Mouse (Mus musculus) E14TG2a.4 (cell line): ENCODE measurements around the gene Hoga1.

Source experiments
- H3K27me3 ChIP-seq: 2 replicates; pipeline ENCODE4 v1.6.1; 2014; ENCODE audit warnings: low read length, control low read depth; ENCODE audit not compliant: insufficient read depth
- H3K36me3 ChIP-seq: 2 replicates; pipeline ENCODE4 v1.6.1; 2014; ENCODE audit warnings: low read length, control low read depth; ENCODE audit not compliant: insufficient read depth
- H3K4me1 ChIP-seq: replicated peaks from 2 replicates; pipeline ENCODE4 v1.6.1; 2014; ENCODE audit warnings: low read depth, low read length, control low read depth
- H3K4me3 ChIP-seq: replicated peaks from 2 replicates; pipeline ENCODE4 v1.5.1; 2014; ENCODE audit warnings: mild to moderate bottlenecking, low read length
- H3K9me3 ChIP-seq: 2 replicates; pipeline ENCODE4 v1.6.1; 2014; ENCODE audit warnings: low read length, control low read depth
- CTCF ChIP-seq: conservative IDR thresholded peaks from 2 replicates; pipeline ENCODE4 v1.5.1; 2014; ENCODE audit warnings: low read length
- NANOG ChIP-seq: IDR thresholded peaks from 2 replicates; pipeline ENCODE4 v1.6.1; 2014; ENCODE audit warnings: borderline replicate concordance, low read length, mixed read lengths
- POU5F1 ChIP-seq: IDR thresholded peaks from 2 replicates; pipeline ENCODE4 v1.6.1; 2014; ENCODE audit warnings: low read length, borderline replicate concordance

Hoga1 gene

DNA sequence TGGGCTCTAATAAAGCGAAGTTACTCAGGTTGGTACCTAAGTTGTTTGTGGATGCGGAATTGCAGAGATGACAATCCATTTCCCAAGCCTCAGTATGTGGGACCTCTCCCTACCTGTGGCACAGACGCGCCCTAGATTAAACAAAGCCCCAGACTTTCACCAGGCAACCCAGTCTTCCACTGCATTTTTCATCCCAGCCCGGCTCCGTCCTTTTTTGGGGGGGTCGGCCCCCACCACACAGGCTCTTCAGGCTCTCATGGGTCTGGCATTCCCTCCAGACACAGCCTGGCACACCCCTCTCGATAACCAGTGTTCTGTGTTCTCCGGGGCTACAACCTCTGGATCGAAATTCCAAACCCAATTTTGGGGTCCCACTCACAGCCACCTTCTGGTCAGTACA is 40.3 kb downstream of the Hoga1 start:
- Histone ChIP-seq H3K27me3 (no peaks in the 10 kb centered on the region), H3K4me3 (peak overlapping the region; percentile 95), H3K9me3 (no peaks in the 10 kb centered on the region), H3K36me3 (no peaks in the 10 kb centered on the region), H3K4me1 (peaks cover 31% of the 10 kb centered on the region)
- TF ChIP-seq POU5F1 (no peak), NANOG (no peak), CTCF (no peak)

- Histone ChIP-seq H3K36me3 (no peaks in the 10 kb centered on the region), H3K27me3 (no peaks in the 10 kb centered on the region), H3K4me1 (peaks cover 33% of the 10 kb centered on the region), H3K9me3 (no peaks in the 10 kb centered on the region), H3K4me3 (peak within 1 kb of the TSS; percentile 95)
- TF ChIP-seq CTCF (no peak), POU5F1 (no peak), NANOG (no peak)
Measured at GRCm38 (mm10) chr19:42086166-42086565, 40.8 kb downstream of the Hoga1 start, which contains the start of gene Morn4. TSS of gene Morn4 (minus strand) at chr19:42086357.

- TF ChIP-seq CTCF (no peak), POU5F1 (no peak), NANOG (no peak)
- Histone ChIP-seq H3K4me1 (peaks cover 59% of the 10 kb centered on the region), H3K27me3 (no peaks in the 10 kb centered on the region), H3K9me3 (no peaks in the 10 kb centered on the region), H3K4me3 (peak overlapping the region; percentile 93), H3K36me3 (peaks cover 17% of the 10 kb centered on the region)
Measured at GRCm38 (mm10) chr19:42089103-42089747, 43.8 kb downstream of the Hoga1 start.

GRCm38 (mm10) chr19:42089748-42090595 is 44.6 kb downstream of the Hoga1 start, which contains the start of gene Pi4k2a:
TSS of gene Pi4k2a (plus strand) at chr19:42090470.
- Histone ChIP-seq H3K27me3 (no peaks in the 10 kb centered on the region), H3K9me3 (no peaks in the 10 kb centered on the region), H3K4me3 (peak within 1 kb of the TSS; percentile 93), H3K4me1 (peaks cover 65% of the 10 kb centered on the region), H3K36me3 (peaks cover 24% of the 10 kb centered on the region)
- no peak for TF ChIP-seq POU5F1
- TF ChIP-seq NANOG: no peak
- TF ChIP-seq CTCF: no peak

DNA sequence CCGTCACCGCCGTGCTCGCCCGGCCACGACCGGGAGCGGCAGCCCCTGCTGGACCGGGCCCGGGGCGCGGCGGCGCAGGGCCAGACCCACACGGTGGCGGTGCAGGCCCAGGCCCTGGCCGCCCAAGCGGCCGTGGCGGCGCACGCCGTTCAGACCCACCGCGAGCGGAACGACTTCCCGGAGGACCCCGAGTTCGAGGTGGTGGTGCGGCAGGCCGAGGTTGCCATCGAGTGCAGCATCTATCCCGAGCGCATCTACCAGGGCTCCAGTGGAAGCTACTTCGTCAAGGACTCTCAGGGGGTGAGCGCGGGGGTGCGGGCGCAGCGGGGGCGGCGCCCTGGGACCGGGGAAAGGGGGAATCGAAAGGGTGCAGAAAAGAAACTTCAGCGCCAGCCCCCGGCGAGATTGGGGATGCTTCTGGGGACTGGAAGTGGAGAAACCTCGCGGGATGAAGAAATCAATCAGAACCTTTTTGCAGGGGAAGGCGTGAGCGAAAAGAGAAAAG is 45.3 kb downstream of the Hoga1 start:
- Histone ChIP-seq H3K9me3 (no peaks in the 10 kb centered on the region), H3K27me3 (no peaks in the 10 kb centered on the region), H3K4me3 (peak overlapping the region; percentile 93), H3K4me1 (peaks cover 60% of the 10 kb centered on the region), H3K36me3 (peaks cover 31% of the 10 kb centered on the region)
- TF ChIP-seq NANOG: no peak
- no peak for TF ChIP-seq CTCF
- TF ChIP-seq POU5F1: no peak

- H3K36me3 ChIP-seq: peaks cover 63% of the 10 kb centered on the region
- TF ChIP-seq POU5F1: no peak
- TF ChIP-seq NANOG: no peak
- no peak for TF ChIP-seq CTCF
- H3K4me1 ChIP-seq: peaks cover 18% of the 10 kb centered on the region; the same call in 1 of the 2 replicates
- no peak overlapping the region for H3K4me3 ChIP-seq
- H3K9me3 ChIP-seq: no peaks in the 10 kb centered on the region
- no peaks in the 10 kb centered on the region for H3K27me3 ChIP-seq
Measured at GRCm38 (mm10) chr19:42099406-42099805, 54.0 kb downstream of the Hoga1 start.

DNA sequence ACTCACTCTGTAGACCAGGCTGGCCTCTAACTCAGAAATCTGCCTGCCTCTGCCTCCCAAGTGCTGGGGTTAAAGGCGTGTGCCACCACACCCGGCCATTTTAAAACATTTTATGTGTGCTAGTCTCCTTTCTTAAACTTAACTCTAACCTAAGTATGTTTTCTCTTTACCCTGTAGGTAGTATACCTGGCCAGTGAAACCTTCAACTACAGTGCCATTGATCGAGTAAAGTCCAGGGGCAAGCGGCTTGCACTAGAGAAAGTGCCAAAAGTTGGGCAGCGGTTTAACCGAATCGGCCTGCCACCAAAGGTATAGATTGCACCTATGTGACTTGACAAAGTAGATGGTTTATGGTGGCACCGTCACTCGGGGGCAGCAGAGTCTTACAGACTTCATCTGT is 59.3 kb downstream of the Hoga1 start:
- Histone ChIP-seq H3K4me1 (0 out of 2 replicates have a peak, but pooled peaks cover 5% of the 10 kb centered on the region), H3K27me3 (no peaks in the 10 kb centered on the region), H3K36me3 (peaks cover 60% of the 10 kb centered on the region), H3K9me3 (no peaks in the 10 kb centered on the region), H3K4me3 (no peak overlapping the region)
- TF ChIP-seq POU5F1 (no peak), CTCF (no peak), NANOG (no peak)

GRCm38 (mm10) chr19:42115783-42116335 is 70.4 kb downstream of the Hoga1 start:
- Histone ChIP-seq H3K4me1 (peaks cover 18% of the 10 kb centered on the region), H3K4me3 (no peak overlapping the region), H3K36me3 (peaks cover 74% of the 10 kb centered on the region), H3K9me3 (no peaks in the 10 kb centered on the region), H3K27me3 (no peaks in the 10 kb centered on the region)
- TF ChIP-seq NANOG: no peak
- TF ChIP-seq CTCF: no peak
- TF ChIP-seq POU5F1: no peak
